Mouse (Mus musculus) thymus, adult 2 months (tissue): ENCODE data around the gene Ap1g2. TPM values are rescaled to one million over a fixed set of nuclear protein-coding genes. Genes with fewer than 3 reads are reported as not detected.
A peak's percentile ranks its signal among the peaks of the same experiment; 100 is the strongest.

ENCODE experiments used
- DNase-seq: peaks from one replicate; pipeline ENCODE4 v3.0.0; 2021
- H3K27ac ChIP-seq: fragments of 200-500 bp; 2 replicates; pipeline ENCODE4 v1.5.1; 2012; ENCODE audit warnings: low read length, control low read depth; ENCODE audit not compliant: control insufficient read depth, insufficient read depth
- H3K27me3 ChIP-seq: fragments of 200-500 bp; 2 replicates; pipeline ENCODE4 v1.6.1; 2012; ENCODE audit warnings: mild to moderate bottlenecking, low read length, moderate library complexity, mixed read lengths; ENCODE audit not compliant: control insufficient read depth, insufficient read depth
- H3K36me3 ChIP-seq: fragments of 200-500 bp; 2 replicates; pipeline ENCODE4 v1.6.1; 2012; ENCODE audit warnings: mild to moderate bottlenecking, low read length, moderate library complexity; ENCODE audit not compliant: control insufficient read depth, insufficient read depth
- H3K4me1 ChIP-seq: fragments of 200-500 bp; replicated peaks from 2 replicates; pipeline ENCODE4 v1.6.1; 2012; ENCODE audit warnings: low read length; ENCODE audit not compliant: control insufficient read depth, insufficient read depth
- H3K4me3 ChIP-seq: fragments of 200-500 bp; 2 replicates; pipeline ENCODE4 v1.5.1; 2012; ENCODE audit warnings: mild to moderate bottlenecking, low read length, control low read depth, moderate library complexity; ENCODE audit not compliant: control insufficient read depth, insufficient read depth
- CTCF ChIP-seq: fragments of 200-500 bp; IDR thresholded peaks from 2 replicates; pipeline ENCODE4 v1.5.1; 2012; ENCODE audit warnings: mild to moderate bottlenecking, control low read depth, low read length, moderate library complexity, borderline replicate concordance; ENCODE audit not compliant: control insufficient read depth, poor library complexity, insufficient read depth; ENCODE audit errors: extremely low read depth
- POLR2A ChIP-seq: fragments of 200-500 bp; IDR thresholded peaks from 2 replicates; pipeline ENCODE4 v1.6.1; 2012; ENCODE audit warnings: mild to moderate bottlenecking, low read length, control low read depth, moderate library complexity; ENCODE audit not compliant: control insufficient read depth, poor library complexity, insufficient read depth; ENCODE audit errors: extremely low read depth
- WGBS: fragments of 180-500 bp; shearing (Covaris S2); methylation state at CpG from one replicate; pipeline ENCODE4 v1.1.7; 2018; 5-methylcytosine and 5-hydroxymethylcytosine counted together
- polyA plus RNA-seq: library from polyadenylated mRNA; depleted of rRNA; stranded (reverse); fragments of >200 nt; gene quantifications from 2 replicates; pipeline ENCODE4 v1.2.3, GENCODE M21; 2012

Gene Ap1g2
- polyA plus RNA-seq, 1 experiment: 91.5 TPM

- no peak overlapping the region for H3K27ac ChIP-seq
These were observed 15.6 kb upstream of the Ap1g2 start for GRCm38 (mm10) chr14:55121947-55122346.

DNA sequence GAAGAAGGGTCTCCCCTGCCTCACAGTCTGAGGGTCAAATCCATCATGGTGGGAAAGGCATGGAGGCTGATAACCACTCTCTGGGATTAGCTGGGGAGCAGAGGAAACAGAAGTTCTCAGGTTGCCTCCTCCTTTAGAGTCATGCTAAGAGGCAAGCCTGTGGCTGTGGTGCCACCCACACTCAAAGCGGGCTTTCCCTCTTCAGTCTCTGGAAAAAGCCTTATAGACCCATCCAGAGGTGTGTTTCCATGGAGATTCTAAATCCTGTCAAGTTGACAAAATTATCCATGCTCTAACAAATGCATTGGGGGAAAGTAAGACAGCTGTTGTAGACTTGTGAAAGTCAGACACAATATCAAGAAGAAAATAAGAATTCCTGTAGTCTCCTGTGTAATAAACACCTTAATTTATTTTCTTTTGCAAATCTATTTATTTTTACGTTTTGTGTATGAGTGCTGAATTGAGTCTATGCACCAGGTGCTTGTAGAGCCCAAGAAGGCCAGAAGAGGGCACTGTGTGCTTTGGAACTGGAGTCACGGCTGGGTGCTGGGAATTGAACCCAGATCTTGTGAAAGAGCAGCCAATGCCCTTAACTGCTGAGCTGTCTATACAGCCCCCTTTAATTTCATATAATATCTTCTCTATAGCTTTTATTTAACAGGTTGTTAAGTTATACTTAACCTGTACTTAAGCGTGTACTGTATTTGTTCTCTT, 13.2 kb upstream of the Ap1g2 start:
- no peak overlapping the region for H3K4me3 ChIP-seq
- no peak; the same call in 1 of the 2 replicates for TF ChIP-seq CTCF
- TF ChIP-seq POLR2A: no peak
- peaks cover 5% of the 10 kb centered on the region for H3K4me1 ChIP-seq
- H3K27ac ChIP-seq: no peak overlapping the region
- no peak for DNase-seq
- peaks cover 7% of the 10 kb centered on the region; the same call in 1 of the 2 replicates for H3K27me3 ChIP-seq
- 87% methylated on average over 4 of the region's 4 CpGs for WGBS
- no peaks in the 10 kb centered on the region for H3K36me3 ChIP-seq

More at GRCm38 (mm10) chr14:55121947-55122346, 15.6 kb upstream of the Ap1g2 start:
- 0 out of 2 replicates have a peak, but pooled peaks have one; percentile 19 for TF ChIP-seq CTCF
- no peak for TF ChIP-seq POLR2A
- no peak overlapping the region for H3K4me3 ChIP-seq
- WGBS: 2% methylated on average over 5 of the region's 5 CpGs
- DNase-seq: peak; percentile 59
- no peaks in the 10 kb centered on the region for H3K27me3 ChIP-seq
- no peaks in the 10 kb centered on the region for H3K36me3 ChIP-seq
- no peaks in the 10 kb centered on the region for H3K4me1 ChIP-seq

DNA sequence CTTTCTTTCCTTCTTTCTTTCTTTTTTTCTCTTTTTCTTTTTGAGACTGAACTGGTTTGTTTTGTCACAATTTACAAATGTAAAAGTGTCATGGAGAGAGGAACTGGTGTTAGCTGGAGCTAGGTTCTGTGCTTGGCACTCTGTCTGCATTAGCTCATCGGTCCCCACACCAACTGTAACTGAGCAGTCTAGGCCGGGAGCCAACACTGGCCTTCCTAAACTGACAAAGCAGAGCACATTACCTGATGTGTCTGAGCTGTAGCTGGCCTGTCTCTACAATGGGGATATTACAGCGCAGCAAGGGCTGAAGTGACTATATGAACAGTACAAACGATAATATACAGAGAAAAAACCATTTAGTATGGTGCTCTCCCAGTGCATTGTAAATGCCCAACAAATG, 12.5 kb upstream of the Ap1g2 start:
- no peak for TF ChIP-seq POLR2A
- Histone ChIP-seq H3K4me3 (no peak overlapping the region), H3K27me3 (peaks cover 10% of the 10 kb centered on the region; the same call in 1 of the 2 replicates), H3K27ac (no peak overlapping the region), H3K36me3 (no peaks in the 10 kb centered on the region), H3K4me1 (peaks cover 9% of the 10 kb centered on the region)
- no peak for DNase-seq
- 89% methylated on average over 4 of the region's 4 CpGs for WGBS

- H3K27me3 ChIP-seq: peaks cover 10% of the 10 kb centered on the region; the same call in 1 of the 2 replicates
These were observed 10.2 kb upstream of the Ap1g2 start, which contains the start of gene Jph4 for GRCm38 (mm10) chr14:55116425-55117200. Gene Jph4, minus strand, starts transcription at chr14:55116935.

GRCm38 (mm10) chr14:55115846-55116245, 9.5 kb upstream of the Ap1g2 start:
- Histone ChIP-seq H3K27me3 (peaks cover 10% of the 10 kb centered on the region; the same call in 1 of the 2 replicates), H3K36me3 (no peaks in the 10 kb centered on the region), H3K4me1 (peaks cover 9% of the 10 kb centered on the region), H3K4me3 (no peak overlapping the region), H3K27ac (no peak overlapping the region)
- no peak for TF ChIP-seq POLR2A
- no peak for TF ChIP-seq CTCF
- 14% methylated on average over 8 of the region's 8 CpGs for WGBS
- DNase-seq: no peak

More at GRCm38 (mm10) chr14:55116425-55117200, 10.2 kb upstream of the Ap1g2 start, which contains the start of gene Jph4:
- TF ChIP-seq CTCF: no peak
- TF ChIP-seq POLR2A: no peak
- no peak for DNase-seq
- no peaks in the 10 kb centered on the region for H3K36me3 ChIP-seq
- no peak within 1 kb of the TSS for H3K4me3 ChIP-seq
- H3K27ac ChIP-seq: no peak within 1 kb of the TSS
- WGBS: 53% methylated on average over 21 of the region's 21 CpGs
- peaks cover 9% of the 10 kb centered on the region for H3K4me1 ChIP-seq

DNA sequence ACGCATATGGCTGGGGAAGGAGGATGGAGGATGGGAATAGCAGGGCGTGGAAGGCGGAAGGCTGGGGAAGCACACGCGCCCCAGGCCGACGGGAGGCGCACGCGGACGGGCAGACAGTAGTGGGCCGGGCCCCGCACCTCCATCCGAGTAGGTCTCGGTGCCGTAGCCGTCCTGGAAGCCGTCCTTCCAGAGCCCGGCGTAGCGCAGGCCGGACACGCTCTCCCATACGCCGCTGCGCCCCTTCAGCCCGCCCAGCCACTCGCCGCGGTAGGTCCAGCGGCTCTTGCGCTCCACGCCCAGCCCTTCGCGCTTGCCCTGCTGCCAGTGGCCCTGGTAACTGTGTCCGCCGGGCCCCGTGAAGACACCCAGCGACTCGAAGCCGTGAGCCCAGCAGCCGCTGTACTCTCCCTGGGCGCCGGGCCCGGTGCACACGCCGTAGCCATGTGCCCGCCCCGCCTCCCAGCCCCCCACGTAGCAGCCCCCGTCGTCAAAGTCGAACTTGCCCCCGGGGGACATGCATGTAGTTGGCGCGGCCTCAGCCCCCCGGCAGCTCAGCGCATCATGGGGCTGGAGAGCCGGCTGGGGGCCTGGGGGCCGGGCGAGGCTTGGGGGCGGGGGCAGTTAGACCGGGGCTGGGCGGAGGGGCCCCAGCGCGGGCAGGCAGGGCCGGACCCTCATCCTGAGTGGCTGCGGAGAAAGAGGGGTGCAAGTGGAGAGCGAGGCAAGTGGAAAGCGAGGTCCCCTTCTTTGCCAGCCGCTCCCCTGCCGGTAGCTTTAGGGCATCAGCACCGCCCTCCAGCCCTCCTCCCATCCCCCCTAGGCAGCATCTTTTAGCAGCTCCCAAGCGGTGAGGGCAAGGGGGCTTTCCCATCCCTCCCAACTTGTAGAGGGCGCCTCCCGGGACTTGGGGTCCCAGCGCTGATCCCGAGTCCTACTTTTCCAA, 8.6 kb upstream of the Ap1g2 start:
- WGBS: 4% methylated on average over 69 of the region's 78 CpGs
- peak overlapping the region; percentile 26 for H3K4me3 ChIP-seq
- no peaks in the 10 kb centered on the region for H3K36me3 ChIP-seq
- no peak for TF ChIP-seq POLR2A
- no peak for TF ChIP-seq CTCF
- DNase-seq: no peak
- peaks cover 10% of the 10 kb centered on the region; the same call in 1 of the 2 replicates for H3K27me3 ChIP-seq
- no peak overlapping the region for H3K27ac ChIP-seq
- peaks cover 9% of the 10 kb centered on the region for H3K4me1 ChIP-seq
